Mouse (Mus musculus): ENCODE measurements around the gene Spi1.
"Not testable (repeated sequence)": the region's sequence is repeated elsewhere in the genome, so short reads cannot be mapped to it uniquely, and the experiment has no call there.

DNA sequence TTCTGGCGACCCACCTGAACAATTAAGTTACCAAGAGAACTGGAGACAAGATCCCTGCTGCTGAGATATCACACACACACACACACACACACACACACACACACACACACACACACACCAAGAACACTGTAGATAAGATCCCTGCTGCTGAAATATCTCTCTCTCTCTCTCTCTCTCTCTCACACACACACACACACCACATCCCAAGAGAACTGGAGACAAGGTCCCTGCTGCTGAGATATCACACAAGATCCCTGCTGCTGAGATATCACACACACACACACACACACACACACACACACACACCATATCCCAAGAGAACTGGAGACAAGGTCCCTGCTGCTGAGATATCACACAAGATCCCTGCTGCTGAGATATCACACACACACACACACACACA is 36.4 kb upstream of the Spi1 start:
- TF ChIP-seq POLR2A (IDR thresholded peaks at IDR 0.05; ENCODE audit: low read depth, low read length); CTCF (IDR thresholded peaks at IDR 0.05; ENCODE audit: borderline replicate concordance, insufficient read depth, low read length): not testable (repeated sequence)

Measured in embryonic fibroblast, embryonic 13.5 days (primary cell).